Mouse (Mus musculus): ENCODE results near the gene Prune1.

Prune1 gene

GRCm38 (mm10) chr3:95306244-95306643 lies 24.4 kb upstream of the Prune1 start:
- DNase-seq (ENCODE audit: low spot score in 2 of 2), result no peak

- no peak for DNase-seq (ENCODE audit: low spot score in 2 of 2)
Observed at GRCm38 (mm10) chr3:95301204-95301796, 19.4 kb upstream of the Prune1 start.

GRCm38 (mm10) chr3:95298018-95298417 lies 16.1 kb upstream of the Prune1 start:
- no peak for DNase-seq (ENCODE audit: low spot score in 2 of 2)

GRCm38 (mm10) chr3:95296103-95296469 lies 14.2 kb upstream of the Prune1 start:
- peak; percentile 47 to 78 for DNase-seq (ENCODE audit: low spot score in 2 of 2)

GRCm38 (mm10) chr3:95295321-95296102 lies 13.6 kb upstream of the Prune1 start:
- DNase-seq (ENCODE audit: low spot score in 2 of 2), result no peak

- DNase-seq (ENCODE audit: low spot score in 2 of 2), result no peak
Observed at GRCm38 (mm10) chr3:95294718-95295117, 12.8 kb upstream of the Prune1 start.

GRCm38 (mm10) chr3:95294316-95294715 lies 12.4 kb upstream of the Prune1 start:
- no peak for DNase-seq (ENCODE audit: low spot score in 2 of 2)

GRCm38 (mm10) chr3:95293537-95293936 lies 11.7 kb upstream of the Prune1 start:
- no peak for DNase-seq (ENCODE audit: low spot score in 2 of 2)

GRCm38 (mm10) chr3:95292899-95293298 lies 11.0 kb upstream of the Prune1 start:
- DNase-seq (ENCODE audit: low spot score in 2 of 2), result no peak

GRCm38 (mm10) chr3:95291041-95291440 lies 9.2 kb upstream of the Prune1 start:
- DNase-seq (ENCODE audit: low spot score in 2 of 2), result no peak

GRCm38 (mm10) chr3:95290156-95290555 lies 8.3 kb upstream of the Prune1 start:
- DNase-seq (ENCODE audit: low spot score in 2 of 2), result no peak

GRCm38 (mm10) chr3:95289419-95289818 lies 7.5 kb upstream of the Prune1 start:
- DNase-seq (ENCODE audit: low spot score in 2 of 2), result no peak

GRCm38 (mm10) chr3:95287541-95287940 lies 5.7 kb upstream of the Prune1 start:
- no peak for DNase-seq (ENCODE audit: low spot score in 2 of 2)

- no peak for DNase-seq (ENCODE audit: low spot score in 2 of 2)
Observed at GRCm38 (mm10) chr3:95286510-95286909, 4.6 kb upstream of the Prune1 start.

GRCm38 (mm10) chr3:95286011-95286410 lies 4.1 kb upstream of the Prune1 start:
- no peak for DNase-seq (ENCODE audit: low spot score in 2 of 2)

GRCm38 (mm10) chr3:95285390-95285789 lies 3.5 kb upstream of the Prune1 start:
- no peak for DNase-seq (ENCODE audit: low spot score in 2 of 2)

- no peak for DNase-seq (ENCODE audit: low spot score in 2 of 2)
Observed at GRCm38 (mm10) chr3:95284501-95285281, 2.8 kb upstream of the Prune1 start.

GRCm38 (mm10) chr3:95284062-95284461 lies 2.2 kb upstream of the Prune1 start:
- DNase-seq (ENCODE audit: low spot score in 2 of 2), result no peak

- no peak for DNase-seq (ENCODE audit: low spot score in 2 of 2)
Observed at GRCm38 (mm10) chr3:95283589-95283941, 1.7 kb upstream of the Prune1 start.

- peak; percentile 84 to 91 for DNase-seq (ENCODE audit: low spot score in 2 of 2)
Observed at GRCm38 (mm10) chr3:95282865-95283588, 1.2 kb upstream of the Prune1 start.

GRCm38 (mm10) chr3:95282381-95282864 lies 547 bp upstream of the Prune1 start:
- peak; percentile 58 to 79 for DNase-seq (ENCODE audit: low spot score in 2 of 2)

- no peak for DNase-seq (ENCODE audit: low spot score in 2 of 2)
Observed at GRCm38 (mm10) chr3:95280747-95281146, 1.1 kb downstream of the Prune1 start.
